Mouse (Mus musculus): ENCODE measurements around the gene Lsamp.

GRCm38 (mm10) chr16:41533686-41534085 lies 1549.5 kb downstream of the Lsamp start:
- TF ChIP-seq NELFE (IDR thresholded peaks at IDR 0.05; ENCODE audit: low read depth, low read length) (no peak), POLR2AphosphoS2 (IDR thresholded peaks at IDR 0.05; ENCODE audit: low read depth, low read length) (no peak), USF2 (conservative IDR thresholded peaks at IDR 0.05; ENCODE audit: low read depth, low read length) (no peak), E2F4 (IDR thresholded peaks at IDR 0.05; ENCODE audit: insufficient replicate concordance, low read depth, low read length) (no peak), POLR2A (IDR thresholded peaks at IDR 0.05; ENCODE audit: low read depth, low read length) (no peak), CTCF (conservative IDR thresholded peaks at IDR 0.05 in 1 of 2, IDR thresholded peaks at IDR 0.05 in 1 of 2; ENCODE audit: low read depth in 2 of 2, low read length in 2 of 2) (no peak), SMC3 (IDR thresholded peaks at IDR 0.05; ENCODE audit: low read depth, low read length) (no peak), MYC (IDR thresholded peaks at IDR 0.05; ENCODE audit: low read depth, low read length) (no peak), EP300 (IDR thresholded peaks at IDR 0.05; ENCODE audit: low read length) (no peak)
